Mouse (Mus musculus) testis, postnatal 10 days (tissue): ENCODE data around the gene Atp8b4.
"Not testable (repeated sequence)": the region's sequence is repeated elsewhere in the genome, so short reads cannot be mapped to it uniquely, and the experiment has no call there.

Source experiments
- DNase-seq: peaks from one replicate; pipeline ENCODE4 v3.0.0; 2021; ENCODE audit warnings: low spot score

Gene Atp8b4

DNA sequence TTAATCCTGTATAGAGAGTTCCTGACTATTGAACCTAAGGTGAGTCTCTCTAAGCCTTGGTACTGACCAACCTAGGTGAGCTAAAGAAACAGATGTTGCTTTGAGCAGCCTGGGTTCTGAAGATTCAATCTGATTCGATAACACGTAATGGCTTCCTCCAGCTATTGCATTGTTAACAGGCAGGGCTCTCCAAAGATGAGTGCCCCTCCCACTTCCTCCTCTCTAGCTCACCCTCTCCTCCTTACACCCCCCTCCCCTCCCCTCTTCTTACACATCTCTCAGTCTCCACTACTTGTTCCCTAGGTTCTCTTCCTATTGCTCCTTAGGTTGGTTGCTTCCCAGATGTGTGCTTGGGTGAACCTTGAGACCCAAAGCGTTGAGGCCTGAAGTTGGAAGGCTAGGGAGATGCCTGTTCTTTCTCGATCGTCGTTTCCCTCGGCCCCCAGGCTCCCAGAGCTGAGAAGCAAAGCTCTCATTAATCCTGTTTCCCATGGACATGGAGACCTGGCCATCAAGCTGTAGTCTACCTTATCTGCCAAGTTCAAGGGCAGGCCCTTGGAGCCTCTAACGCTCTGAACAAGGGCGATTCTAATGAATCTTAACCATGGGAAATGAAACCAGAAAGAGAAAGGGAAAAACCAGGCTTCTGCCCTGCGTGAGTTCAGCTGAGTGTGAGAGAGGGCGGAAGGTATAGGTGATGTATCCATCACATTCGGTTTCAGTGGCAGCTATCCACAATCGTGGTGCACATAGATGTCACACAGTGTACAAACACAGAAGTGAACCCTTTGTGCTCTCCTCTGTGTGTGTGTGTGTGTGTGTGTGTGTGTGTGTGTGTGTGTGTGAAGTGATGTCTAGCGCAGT is 4.4 kb downstream of the Atp8b4 start:
- no peak for DNase-seq

DNA sequence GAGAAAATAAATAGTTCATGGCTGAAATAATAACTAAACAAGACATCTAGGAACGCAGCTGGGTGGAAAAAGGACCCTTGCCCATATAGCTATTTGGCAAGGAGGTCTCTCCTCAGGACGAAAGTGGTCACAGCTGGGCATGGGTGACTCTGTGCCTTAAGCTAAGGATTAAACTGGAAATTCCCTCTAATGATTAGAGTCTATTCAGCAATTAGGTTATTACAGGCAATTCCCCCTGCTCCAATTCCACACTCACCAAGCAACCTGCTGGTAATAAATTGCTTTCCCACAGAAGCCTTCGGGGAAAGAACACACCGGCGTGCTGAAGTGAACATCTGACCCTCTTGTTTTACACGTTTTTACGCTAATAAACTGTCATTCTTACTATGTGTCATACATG is 5.2 kb downstream of the Atp8b4 start:
- DNase-seq, result no peak

DNA sequence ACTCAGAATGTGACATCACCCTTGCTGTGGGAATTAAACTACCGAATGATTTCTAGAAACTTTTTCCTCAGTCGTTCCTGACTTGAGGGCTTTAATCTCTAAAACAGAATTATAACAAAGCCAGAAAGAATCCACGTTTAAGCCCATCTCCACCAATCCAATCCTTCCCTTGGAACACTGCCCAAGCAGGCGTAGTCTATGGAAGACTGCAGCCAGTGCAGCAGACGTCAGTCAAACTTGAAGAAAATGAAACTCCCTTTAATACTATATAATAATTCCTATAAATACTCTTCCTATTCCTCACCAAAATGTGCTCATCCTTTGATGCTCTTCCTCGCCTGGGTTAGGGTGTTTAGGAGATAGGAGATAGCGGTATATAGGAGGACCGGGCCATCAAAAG is 7.2 kb downstream of the Atp8b4 start:
- no peak for DNase-seq

DNA sequence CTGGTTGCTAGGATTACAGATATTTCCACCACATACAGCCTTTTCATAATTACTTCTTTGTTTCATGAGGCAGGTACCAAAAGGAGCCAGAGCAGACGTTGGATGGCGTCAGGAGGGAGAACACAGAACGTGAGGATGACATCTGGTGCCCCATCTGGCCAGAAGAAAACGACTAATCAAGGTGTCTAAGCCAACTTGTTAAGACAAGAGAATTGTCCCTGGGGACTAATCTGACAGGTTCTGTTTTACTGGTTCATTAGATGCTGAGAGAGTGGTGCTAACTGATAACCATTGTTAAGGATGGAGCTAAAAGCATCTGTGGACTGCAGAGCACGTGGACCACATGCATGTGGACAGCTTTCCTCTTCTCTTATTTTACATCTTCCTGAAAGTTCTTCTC is 7.8 kb downstream of the Atp8b4 start:
- DNase-seq, result no peak

DNA sequence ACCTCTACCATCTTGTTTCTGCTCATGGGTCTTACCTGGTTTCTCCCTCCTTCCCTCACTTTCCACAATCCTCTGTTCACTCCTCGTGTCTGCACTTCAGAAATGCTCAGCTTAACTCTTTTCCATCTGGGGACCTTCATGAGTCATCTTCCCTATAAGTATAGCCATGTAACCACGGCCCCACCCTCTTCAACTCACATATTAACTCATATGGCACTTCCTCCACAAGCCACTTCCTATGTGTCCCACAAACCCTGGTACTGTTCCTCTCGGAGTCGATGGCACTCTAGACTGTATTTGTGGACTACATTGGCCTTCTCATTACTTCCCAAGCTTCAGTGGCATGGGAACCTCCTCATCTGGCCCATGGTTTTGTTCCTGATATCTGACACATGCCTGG is 9.0 kb downstream of the Atp8b4 start:
- no peak for DNase-seq

DNA sequence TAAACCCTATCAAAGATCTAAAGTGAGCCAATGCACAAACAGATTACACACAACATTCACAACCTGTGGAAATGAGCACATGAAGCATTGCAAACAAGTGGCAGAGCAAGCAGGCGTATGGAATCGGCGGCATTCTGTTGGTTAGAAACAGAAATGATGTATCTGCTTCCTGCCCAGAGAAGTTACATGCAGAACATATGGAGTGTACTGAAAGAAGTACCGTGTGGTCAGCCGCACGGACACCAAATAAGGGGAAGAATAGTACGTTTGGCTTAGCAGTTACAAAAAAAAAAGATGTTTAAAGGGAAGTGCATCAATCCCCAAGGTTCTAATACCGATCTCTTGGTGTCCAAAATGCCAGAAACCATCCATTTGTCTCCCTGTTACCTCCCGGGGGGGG is 9.9 kb downstream of the Atp8b4 start:
- no peak for DNase-seq

DNA sequence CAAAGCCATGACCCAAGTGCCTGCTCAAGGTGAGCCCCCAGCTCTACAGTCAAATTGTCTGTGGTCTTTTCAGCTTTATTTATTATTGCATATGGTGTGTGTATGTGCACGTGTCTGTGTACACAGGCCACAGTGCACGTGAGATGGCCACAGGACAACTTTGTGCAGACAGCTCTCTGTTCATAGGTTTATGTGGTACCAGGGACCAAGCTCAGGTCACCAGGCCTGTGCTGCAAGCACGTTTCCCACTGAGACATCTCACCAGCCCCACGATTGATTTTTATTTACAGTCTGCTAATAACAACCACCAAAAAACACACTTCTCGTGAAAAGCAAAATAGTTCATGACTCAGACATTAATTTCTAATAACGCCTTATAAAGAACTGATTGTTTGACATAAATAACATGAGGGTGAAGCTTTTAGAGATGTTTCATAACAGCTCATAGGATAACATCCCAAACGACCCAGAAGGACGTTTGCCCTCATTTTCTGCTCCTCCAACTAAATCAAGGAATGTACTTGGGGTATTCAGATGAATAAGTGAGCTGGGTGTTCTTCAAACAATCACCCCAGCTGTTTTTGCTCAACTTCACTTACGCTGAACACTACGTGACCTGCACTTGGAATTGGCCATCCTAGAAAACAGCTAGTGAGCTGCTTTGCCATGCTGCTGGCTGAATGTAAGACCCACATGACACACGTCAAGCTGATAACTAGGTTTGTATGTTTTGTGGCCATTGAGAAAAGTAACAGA is 15.0 kb downstream of the Atp8b4 start:
- DNase-seq, result no peak

DNA sequence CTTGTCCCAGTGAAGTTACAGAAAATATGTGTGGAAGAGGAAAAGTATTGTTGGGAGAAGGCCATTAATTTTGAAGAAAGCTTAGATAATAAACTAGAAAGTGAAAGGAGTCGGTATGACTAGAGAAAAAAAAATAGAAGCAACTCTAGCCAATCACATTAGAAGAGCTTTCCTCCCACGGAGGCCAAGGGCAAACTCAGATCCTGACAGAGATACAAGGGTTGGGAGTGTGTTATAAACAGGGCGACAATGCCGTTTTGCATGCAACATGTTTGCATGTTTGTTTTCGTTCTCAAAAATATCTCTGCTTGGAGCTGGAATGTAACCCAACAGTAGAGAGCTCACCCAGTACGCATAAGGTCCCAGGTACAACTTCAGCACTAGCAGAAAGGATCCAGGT is 17.1 kb downstream of the Atp8b4 start:
- DNase-seq, result no peak

DNA sequence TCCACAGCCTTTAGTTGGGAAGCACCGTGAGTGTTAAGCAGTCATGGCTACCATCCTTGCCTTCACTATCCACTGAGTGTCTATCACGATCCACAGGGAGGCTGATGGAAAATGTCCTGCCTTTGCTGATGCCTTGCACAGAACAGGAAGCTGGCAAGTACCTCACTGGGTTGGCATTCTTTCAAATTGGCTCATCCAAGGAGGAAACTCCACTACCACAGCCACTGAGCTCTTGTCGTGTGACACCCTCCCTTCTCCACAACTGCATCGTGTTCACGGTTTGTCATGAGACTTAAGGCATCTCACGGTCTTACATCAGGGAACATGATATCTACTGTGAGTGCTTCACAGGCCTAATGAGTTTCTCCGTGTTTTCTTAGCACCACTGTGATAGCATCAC is 22.9 kb downstream of the Atp8b4 start:
- no peak for DNase-seq

DNA sequence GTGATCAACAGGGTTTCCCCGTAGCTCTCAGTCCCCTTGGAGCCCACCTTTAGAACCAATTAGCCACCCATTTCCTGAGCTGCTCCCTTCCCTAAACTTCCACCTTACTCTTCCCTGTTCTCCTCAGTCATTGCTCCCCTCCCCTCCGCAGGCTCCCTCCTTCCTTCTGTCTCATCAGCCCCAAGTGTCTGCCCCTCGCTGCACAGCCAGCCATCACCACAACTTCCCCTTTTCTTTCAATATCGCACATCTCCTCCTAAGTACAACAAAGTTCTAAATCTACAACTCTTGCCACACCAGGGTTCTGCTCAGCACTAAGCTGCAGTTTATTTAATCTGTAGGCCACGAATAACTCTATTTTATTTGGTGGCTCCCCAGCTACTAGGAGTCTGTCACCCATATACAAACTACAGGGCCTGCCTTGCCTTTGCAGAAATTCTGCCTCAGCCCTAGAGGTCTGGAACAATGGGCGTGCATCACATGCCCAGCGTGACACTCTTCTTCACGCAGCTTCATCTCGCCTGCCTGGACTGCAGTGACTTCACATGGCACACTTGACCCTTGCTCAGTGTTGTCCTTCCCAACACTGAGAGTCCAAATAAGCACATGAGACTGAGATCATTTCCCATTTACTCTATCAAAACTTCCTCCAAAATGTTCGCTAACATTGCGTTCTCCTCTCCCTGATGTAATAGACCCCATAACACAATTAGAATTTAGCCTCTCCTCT is 24.6 kb downstream of the Atp8b4 start:
- DNase-seq, result no peak

DNA sequence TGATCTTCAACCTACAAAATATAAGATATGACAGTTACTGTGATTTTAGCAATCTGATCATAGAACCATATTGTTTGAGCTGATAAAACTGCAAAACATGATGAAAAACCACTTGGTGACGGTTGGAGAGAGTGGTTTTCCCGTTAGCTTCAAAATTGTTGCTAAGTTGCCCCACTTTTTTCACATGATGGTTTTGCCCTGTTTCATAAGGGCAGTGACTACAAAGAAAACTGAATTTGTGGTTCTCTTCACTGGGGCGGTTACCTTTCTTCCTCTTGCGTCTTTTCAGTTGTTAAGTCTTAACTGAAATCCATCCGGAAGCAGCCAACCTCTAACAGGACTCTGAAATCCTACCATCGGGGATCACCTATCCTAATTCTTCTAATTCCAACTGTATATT is 26.5 kb downstream of the Atp8b4 start:
- DNase-seq, result no peak

DNA sequence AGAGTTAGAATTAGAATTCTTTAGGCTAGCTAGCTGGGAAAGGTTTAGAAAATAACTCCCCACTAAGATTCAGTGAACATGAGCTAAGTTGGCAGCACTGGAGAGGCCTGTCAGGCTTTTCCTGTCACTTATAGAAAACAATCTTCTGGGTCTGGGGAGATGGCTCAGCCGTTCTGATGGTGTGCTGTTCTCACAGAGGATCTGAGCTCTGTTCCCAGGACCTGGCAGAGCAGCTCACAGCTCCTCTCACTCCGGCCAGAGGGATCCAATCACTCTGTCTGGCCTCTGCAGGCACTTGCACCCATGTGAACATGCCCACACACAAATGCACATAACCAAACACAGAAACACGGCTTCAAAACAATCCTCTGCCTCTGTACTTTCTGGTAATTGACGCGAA is 27.6 kb downstream of the Atp8b4 start:
- no peak for DNase-seq

DNA sequence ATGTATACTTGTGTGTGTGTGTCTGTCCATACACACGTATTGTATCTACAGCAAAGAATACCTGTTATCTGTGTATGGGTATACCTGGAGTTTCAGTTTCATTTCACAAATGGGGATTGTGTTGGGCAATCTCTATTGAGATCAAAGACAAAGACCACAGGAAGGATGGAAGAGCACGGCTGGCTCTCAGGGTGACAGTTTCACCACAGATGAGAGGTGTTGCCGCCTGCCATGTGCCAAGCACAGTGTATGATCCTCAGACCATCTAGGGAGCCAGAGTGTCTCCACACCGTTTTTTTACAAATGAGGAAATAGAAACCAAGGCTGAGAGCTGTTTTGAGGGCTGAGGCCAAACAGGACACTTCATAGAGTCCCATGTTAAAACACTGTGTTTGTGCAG is 32.7 kb downstream of the Atp8b4 start:
- DNase-seq, result no peak

DNA sequence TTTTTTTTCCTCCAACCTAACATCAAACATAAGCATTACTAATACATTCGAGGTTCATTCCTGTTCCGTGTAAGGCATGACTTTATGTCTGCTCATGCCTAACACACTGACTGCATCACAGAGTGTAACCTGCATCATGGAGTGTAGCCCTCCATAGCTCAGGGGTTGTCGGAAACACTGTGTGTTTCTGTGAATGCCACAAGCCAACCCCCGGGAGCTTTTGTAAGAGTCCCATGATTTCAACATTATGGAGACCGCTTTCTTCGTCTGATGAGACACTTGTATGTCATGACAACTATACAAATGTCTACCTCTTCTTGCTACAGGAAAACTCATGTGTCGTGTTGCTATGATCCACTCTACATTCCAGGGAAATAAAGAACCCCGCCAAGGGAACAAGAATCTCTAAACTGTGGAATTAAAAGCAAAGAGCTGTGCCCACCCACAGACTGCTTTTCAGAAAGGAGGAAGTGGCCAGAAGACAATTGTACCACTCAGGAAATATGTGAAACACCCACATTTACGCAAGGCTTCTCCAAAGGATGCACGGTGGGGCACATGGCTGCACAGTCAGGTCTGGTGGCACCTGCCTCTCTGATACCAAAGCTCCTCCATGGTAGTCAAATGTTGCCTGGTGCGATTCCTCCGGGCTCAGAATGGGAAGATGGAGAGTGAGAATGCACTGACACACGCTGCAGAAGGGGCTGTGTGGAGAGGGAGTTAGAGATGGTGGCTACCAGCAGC is 33.9 kb downstream of the Atp8b4 start:
- DNase-seq, result no peak

DNA sequence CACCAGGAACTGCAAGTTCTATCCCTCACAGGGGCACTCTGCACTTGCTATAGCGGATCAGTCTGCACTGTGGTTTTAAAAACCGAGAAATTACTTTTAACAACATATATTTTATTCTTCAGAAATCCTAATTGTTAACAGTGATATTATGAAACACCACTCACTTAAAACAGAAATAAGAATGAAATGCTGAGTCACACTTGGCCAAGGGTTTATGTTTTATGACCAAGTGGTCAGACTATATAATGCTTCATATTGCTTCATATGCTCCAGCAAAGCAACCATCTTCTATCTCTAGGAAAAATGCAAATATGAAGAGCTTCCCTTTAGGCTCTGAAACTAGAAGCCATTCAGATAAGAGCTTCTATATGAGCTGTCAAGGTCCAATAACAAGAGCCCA is 41.8 kb downstream of the Atp8b4 start:
- no peak for DNase-seq

DNA sequence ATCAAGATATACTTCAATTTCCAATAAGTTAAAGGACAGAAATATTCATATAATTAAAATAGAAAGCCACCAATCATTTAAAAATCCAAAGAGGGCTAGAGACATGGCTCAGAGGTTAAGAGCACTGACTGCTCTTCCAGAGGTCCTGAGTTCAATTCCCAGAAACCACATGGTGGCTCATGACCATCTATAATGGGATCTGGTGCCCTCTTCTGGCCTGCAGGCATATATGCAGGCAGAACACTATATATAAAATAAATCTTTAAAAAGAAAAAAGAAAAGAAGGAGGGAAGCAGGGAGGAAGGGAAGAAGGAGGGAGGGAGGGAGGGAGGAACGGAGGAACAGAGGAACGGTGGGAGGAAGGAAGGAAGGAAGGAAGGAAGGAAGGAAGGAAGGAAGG is 42.7 kb downstream of the Atp8b4 start:
- not testable (repeated sequence) for DNase-seq

DNA sequence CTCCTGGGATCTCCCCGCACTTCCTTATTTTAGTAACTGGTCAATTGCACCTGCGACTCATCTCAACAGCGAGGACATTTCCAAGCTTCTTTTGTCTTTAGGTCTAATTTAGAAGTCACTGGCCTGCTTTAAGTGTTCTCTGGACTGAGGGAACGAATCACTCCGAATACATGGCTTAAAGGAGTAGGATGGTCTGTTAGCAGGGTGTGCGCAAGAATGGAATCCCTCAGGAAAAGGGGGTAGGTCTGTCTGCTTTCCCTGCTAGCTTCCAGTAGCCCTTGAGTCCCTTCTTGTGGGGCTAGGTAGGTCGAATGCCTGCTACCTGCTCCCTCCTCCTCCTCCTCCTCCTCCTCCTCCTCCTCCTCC is 49.6 kb downstream of the Atp8b4 start:
- DNase-seq, result no peak

DNA sequence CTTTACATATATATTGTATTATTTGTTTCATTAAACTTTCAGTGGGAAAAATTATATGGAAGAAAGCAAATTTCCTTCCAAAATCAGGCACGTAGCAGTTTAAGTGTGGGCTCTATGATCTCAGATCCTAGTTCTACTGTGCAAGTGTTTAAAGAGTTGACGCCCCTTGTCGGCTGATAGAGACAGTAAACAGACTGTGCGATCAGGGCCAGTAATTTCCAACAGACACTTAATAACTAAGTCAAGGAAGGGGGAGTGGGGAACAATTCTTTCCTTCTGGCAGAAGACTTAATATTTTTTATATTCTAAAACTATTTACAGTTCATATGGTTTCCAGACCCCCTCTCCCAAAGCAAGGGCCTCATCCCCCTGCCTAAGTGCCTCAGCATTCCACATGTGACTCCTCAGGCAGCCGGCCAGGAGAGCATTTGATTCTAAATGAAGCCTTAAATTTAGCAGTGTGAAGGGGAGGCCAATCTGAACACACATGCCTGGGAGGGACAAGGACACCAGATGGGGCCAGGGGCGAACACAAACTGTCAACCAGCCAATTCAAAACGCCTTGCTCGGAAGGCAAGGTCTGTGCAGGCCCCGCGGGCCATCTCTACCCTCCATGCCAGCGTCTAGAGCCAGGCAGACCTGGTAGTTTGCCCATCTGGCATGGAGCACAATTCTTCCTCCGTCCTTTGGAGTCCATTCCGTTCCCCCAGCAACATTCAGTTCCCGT is 50.1 kb downstream of the Atp8b4 start:
- peak; percentile 57 for DNase-seq

DNA sequence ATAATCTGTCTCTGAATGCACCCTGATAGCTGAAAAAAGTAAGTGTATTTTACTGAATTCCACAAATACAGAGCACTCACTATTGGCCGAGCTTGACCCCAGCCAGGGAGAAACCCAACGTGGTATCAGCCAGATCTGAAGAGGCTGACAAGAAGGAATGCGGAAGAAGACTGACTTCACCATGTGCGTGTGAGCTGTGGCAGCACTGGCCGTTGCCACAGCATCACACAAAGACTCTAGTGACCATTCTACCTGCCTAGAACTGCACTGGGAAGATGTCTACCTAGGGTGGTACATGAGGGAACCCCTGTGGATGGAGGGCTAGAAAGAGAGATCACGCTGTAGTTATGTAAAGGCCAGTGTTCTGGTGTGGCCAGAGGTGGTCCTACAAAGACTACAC is 55.4 kb downstream of the Atp8b4 start:
- DNase-seq, result no peak

DNA sequence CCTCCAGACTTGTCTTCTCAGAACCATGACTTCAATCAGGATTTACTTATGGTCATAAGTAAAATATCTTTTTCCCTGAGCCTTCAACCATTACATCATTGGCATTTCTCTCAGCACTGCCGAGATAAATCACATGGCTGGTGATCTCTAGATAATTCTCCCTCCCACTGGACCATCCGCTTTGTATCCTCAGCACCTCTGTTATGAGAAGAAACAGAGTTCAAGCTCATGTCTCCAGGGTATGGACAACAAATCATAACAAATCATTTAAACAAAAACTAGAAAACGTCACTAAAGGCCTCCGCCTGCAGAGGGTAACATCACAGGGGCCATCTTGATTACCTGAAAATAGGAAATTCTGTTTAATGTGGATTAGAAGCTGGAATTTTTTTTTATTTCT is 58.9 kb downstream of the Atp8b4 start:
- DNase-seq, result no peak

DNA sequence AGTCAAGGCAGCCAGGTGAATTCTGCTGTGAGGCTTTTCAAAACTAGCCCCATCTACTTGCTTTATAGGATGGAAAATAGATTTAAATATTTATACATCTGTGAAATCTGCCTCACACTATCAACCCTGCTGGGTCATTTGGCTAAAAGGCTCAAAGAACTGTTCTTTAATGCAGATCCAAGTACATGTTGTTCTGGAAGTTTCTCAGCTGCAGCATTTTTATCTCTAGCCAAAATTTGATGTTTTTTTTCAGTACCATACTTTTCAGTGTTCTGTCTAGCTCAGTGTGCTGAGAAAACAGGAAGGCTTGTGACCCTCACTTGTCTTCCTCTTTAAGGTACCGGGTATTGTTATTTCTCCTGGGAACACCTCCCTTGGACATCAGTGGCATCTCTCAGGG is 65.8 kb downstream of the Atp8b4 start:
- no peak for DNase-seq

DNA sequence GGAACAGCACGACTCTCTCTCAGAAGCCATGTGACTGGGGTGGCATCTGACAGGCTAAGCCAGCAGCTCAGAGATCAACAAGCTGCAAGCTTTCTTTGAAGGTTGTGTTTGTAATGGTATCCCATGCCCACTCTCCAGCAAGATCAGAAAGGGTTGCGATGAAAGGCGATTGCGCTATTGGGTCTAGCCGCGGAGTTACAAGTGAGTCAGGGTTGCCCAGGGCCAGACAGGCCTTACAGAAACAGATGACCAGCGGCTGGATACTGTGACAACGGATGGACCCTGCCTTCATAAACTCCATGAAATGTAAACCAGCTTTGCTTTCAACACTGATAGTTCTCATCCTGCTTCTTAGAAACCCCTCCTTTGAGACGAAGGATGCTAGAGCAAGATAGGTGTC is 66.2 kb downstream of the Atp8b4 start:
- DNase-seq, result no peak
